Mouse (Mus musculus) liver, embryonic 13.5 days (tissue): ENCODE results near the gene Sorcs1. TPM values are rescaled to one million over a fixed set of nuclear protein-coding genes. Genes with fewer than 3 reads are reported as not detected.

Experiments used
- ATAC-seq: fragments of 200-750 bp; cut with Nextera tagmentation; 2 replicates; pipeline ENCODE4 v1.8.0; 2017; ENCODE audit warnings: low read depth, mild to moderate bottlenecking, moderate number of reproducible peaks, moderate library complexity
- DNase-seq: peaks from one replicate; pipeline ENCODE4 v3.0.0; 2022
- H3K27ac ChIP-seq: fragments of 300-500 bp; sonication (generic); 2 replicates; pipeline ENCODE4 v1.5.1; 2015; ENCODE audit warnings: moderate library complexity, mild to moderate bottlenecking, inconsistent platforms
- H3K27me3 ChIP-seq: fragments of 300-500 bp; sonication (generic); 2 replicates; pipeline ENCODE4 v1.6.1; 2015; ENCODE audit warnings: mild to moderate bottlenecking, inconsistent platforms
- H3K36me3 ChIP-seq: fragments of 300-500 bp; sonication (generic); 2 replicates; pipeline ENCODE4 v1.6.1; 2015; ENCODE audit warnings: mild to moderate bottlenecking, inconsistent platforms
- H3K4me1 ChIP-seq: fragments of 300-500 bp; sonication (generic); replicated peaks from 2 replicates; pipeline ENCODE4 v1.6.1; 2015; ENCODE audit warnings: inconsistent platforms
- H3K4me2 ChIP-seq: fragments of 300-500 bp; sonication (generic); 2 replicates; pipeline ENCODE4 v1.6.1; 2015; ENCODE audit warnings: inconsistent platforms, mild to moderate bottlenecking, moderate library complexity
- H3K4me3 ChIP-seq: fragments of 300-500 bp; sonication (generic); replicated peaks from 2 replicates; pipeline ENCODE4 v1.5.1; 2015; ENCODE audit warnings: mild to moderate bottlenecking, inconsistent platforms
- H3K9ac ChIP-seq: fragments of 300-500 bp; sonication (generic); 2 replicates; pipeline ENCODE4 v1.6.1; 2015; ENCODE audit warnings: mild to moderate bottlenecking, inconsistent platforms
- H3K9me3 ChIP-seq: fragments of 300-500 bp; sonication (generic); replicated peaks from 2 replicates; pipeline ENCODE4 v1.6.1; 2016; ENCODE audit warnings: inconsistent platforms
- WGBS: fragments of 180-500 bp; shearing (Covaris S2); methylation state at CpG from one replicate; pipeline ENCODE4 v1.1.7; 2015; ENCODE audit not compliant: insufficient replicate concordance; 5-methylcytosine and 5-hydroxymethylcytosine counted together
- polyA plus RNA-seq: library from polyadenylated mRNA; unstranded; fragments of >200 nt; fragmentation: Nextera tagmentation; extraction: Ambion mirVana; gene quantifications from 2 replicates; pipeline ENCODE4 v1.2.1, GENCODE M21; 2015

The Sorcs1 gene
- polyA plus RNA-seq, 1 experiment from 2014 or later = 0.30 TPM

DNA sequence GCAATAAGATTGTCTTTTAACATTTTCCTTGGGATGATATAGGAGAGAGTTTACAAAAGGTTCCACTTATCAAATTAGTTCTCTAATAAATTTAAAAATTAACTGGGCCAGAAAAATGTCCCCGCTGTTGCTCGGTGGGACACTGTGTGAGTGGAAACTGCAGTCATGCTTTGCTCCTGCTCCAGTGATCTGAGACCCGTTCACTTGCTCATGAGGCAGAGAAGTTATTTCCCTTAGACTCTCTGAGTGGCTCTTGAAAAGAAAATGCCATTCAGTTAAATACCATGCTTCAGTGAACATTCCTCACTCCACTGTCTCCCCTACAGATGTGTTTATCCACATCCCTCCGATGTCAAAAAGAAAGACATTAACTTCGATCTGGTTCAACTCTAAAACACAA lies 144.4 kb downstream of the Sorcs1 start:
- no peak for DNase-seq
- 70% methylated on average over 5 of the region's 5 CpGs for WGBS
- H3K4me3 ChIP-seq = no peak overlapping the region
- H3K36me3 ChIP-seq = no peaks in the 10 kb centered on the region
- no peaks in the 10 kb centered on the region for H3K4me1 ChIP-seq
- no peak overlapping the region for H3K9ac ChIP-seq
- 0 out of 2 replicates have a peak, but pooled peaks cover 1% of the 10 kb centered on the region for H3K9me3 ChIP-seq
- H3K27me3 ChIP-seq = no peaks in the 10 kb centered on the region
- no peak overlapping the region for H3K27ac ChIP-seq
- H3K4me2 ChIP-seq = no peak overlapping the region
- ATAC-seq = no peak

DNA sequence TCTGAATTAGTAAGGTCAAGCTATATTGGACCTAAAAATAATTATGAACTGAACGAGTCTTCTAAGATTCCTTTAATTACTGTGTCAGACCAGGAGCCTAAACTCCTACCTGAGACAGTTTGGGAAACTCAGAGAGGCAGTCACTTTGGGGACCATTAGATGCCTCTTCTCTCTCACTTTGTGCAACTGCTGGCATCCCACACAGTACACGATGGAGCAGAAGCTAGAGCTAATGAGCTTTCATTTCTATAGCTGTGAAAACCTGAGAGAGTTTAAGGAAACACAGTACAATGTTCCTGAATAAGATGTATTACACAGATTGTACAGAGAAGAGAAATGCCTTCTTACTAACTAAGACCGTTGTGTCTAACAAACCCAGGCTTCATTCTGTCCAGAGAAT lies 150.6 kb downstream of the Sorcs1 start:
- Histone ChIP-seq H3K4me1 (no peaks in the 10 kb centered on the region), H3K4me2 (no peak overlapping the region), H3K9ac (no peak overlapping the region), H3K4me3 (no peak overlapping the region), H3K36me3 (no peaks in the 10 kb centered on the region), H3K27ac (no peak overlapping the region), H3K27me3 (no peaks in the 10 kb centered on the region), H3K9me3 (0 out of 2 replicates have a peak, but pooled peaks cover 2% of the 10 kb centered on the region)
- 57% methylated on average over 3 of the region's 3 CpGs for WGBS
- ATAC-seq (no peak), DNase-seq (no peak)

DNA sequence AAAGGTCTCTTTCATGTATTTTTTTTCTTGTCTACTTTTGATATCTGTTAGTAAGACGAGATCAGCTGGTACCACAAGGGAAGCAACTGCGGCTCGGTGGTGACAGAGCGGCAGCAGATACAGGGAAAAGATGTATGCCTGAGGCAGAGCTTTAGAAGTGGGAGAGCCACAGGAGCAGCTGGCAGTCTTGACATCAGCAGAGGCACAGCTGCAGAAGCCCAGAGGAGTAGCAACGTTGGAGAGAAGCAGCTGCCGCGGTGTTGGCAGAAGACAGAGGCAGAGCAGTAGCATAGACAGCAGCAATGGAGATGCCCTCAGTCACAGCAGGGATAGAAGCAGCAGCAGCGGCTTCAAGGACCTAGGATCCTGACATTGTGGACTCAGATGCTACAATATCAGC lies 152.4 kb downstream of the Sorcs1 start:
- Histone ChIP-seq H3K4me3 (no peak overlapping the region), H3K9ac (no peak overlapping the region), H3K36me3 (no peaks in the 10 kb centered on the region)

DNA sequence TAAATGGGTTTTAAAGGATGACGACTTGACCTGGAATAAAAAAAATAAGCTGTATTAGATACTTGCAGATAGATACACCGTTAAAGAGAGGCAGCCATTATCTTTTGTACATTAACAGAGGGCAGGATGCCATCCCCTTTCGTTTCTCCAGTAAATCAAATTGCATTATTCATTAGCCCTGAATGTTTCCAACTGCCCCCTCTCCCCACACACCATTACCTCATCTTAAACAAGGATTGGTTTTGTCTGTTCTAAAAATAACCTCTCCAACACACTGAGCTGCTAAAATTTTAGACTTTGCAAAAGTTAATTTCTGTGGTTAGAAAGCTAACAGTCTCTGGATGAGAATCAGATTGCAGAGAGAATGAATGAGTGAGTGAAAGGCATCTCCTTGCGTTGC lies 156.5 kb downstream of the Sorcs1 start:
- Histone ChIP-seq H3K27ac (no peak overlapping the region), H3K9ac (no peak overlapping the region), H3K9me3 (no peaks in the 10 kb centered on the region), H3K4me2 (no peak overlapping the region), H3K4me1 (no peaks in the 10 kb centered on the region), H3K36me3 (no peaks in the 10 kb centered on the region), H3K27me3 (no peaks in the 10 kb centered on the region), H3K4me3 (no peak overlapping the region)
- WGBS = 61% methylated on average over 4 of the region's 4 CpGs
- DNase-seq = no peak
- no peak for ATAC-seq

More for the DNA sequence above, 152.4 kb downstream of the Sorcs1 start:
- DNase-seq (no peak), ATAC-seq (no peak)
- no peaks in the 10 kb centered on the region for H3K27me3 ChIP-seq
- no peak overlapping the region for H3K4me2 ChIP-seq
- no peak overlapping the region for H3K27ac ChIP-seq
- no peaks in the 10 kb centered on the region for H3K4me1 ChIP-seq
- 0 out of 2 replicates have a peak, but pooled peaks cover 2% of the 10 kb centered on the region for H3K9me3 ChIP-seq
- WGBS = 72% methylated on average over 8 of the region's 8 CpGs

DNA sequence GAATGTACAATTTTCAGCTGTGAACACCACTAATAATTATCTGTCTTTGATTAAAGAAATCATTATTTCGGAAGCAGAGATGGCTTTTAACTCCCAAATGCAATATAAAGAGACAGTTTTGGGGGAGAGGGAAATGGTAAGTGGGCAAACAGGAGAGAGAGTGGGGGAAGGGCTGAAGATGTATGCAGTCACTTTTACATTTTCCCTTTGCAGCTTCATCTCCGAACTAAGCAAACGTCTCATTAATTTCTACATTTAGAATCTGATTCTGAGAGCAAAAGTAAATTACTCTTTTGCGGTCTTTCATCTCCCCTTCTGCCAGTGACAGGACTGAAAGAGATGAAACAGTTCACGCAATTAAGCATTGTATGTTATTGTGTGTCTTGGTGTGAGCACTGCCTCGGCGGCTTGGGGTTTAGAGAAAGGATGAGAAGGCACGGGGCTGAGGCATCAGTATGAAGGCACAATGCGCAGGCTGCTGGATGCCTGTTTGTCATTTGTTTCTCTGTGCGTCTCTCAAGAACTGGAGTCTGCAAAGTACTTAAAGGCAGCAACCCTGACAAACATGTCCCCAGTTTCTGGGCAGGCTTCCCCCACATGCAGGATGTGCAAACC lies 163.3 kb downstream of the Sorcs1 start:
- 73% methylated on average over 10 of the region's 10 CpGs for WGBS
- no peak for ATAC-seq

DNA sequence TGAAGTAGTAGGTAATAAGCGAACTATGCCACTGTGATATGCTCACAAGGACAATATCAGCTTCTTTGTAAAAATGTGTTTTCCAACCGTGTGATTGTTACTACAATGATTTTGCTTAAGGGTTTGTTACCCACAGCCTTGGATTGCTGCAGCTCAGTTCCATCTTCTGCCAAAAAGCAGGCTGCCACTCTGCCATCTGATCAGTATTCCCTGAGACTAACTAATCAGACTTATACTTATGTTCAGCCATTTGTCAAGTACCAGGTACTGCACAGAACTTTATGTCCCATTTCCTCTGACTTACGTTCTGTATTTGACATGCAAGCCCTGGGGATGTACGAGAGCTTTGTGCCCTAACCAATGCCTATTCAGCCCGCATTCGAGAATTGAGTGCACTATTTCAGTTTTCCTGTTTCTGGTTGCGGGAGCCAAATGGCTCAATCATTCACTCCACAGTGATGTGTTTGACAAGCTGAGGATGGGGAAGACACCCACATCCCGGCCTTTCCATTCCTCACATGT lies 164.1 kb downstream of the Sorcs1 start:
- WGBS = 53% methylated on average over 8 of the region's 8 CpGs
- H3K27ac ChIP-seq = no peak overlapping the region
- no peaks in the 10 kb centered on the region for H3K4me1 ChIP-seq

More for the DNA sequence above, 163.3 kb downstream of the Sorcs1 start:
- no peak for DNase-seq
- H3K4me3 ChIP-seq = no peak overlapping the region
- no peak overlapping the region for H3K4me2 ChIP-seq
- H3K4me1 ChIP-seq = no peaks in the 10 kb centered on the region
- 0 out of 2 replicates have a peak, but pooled peaks cover 2% of the 10 kb centered on the region for H3K9me3 ChIP-seq
- no peaks in the 10 kb centered on the region for H3K36me3 ChIP-seq
- no peak overlapping the region for H3K9ac ChIP-seq
- H3K27me3 ChIP-seq = no peaks in the 10 kb centered on the region
- H3K27ac ChIP-seq = no peak overlapping the region

DNA sequence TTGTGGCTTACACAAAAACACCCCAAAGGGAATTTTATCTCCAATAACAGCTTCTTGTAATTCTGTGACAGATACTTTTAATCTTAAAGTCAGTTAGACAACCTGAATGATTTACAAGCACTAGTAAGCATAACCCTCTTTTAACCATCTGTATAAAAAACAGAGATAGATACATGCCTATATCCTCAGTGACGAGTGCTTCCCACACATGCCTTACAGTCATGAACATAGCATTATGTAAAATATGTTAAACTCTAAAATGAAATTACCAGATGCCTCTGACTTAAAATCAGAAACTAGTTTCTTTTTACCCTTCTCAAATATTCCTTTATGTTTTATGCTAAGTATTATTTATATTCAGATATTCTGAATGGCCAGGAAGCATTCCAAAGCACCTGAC lies 175.6 kb downstream of the Sorcs1 start:
- no peak for ATAC-seq
- Histone ChIP-seq H3K27me3 (no peaks in the 10 kb centered on the region), H3K4me1 (no peaks in the 10 kb centered on the region), H3K36me3 (no peaks in the 10 kb centered on the region), H3K4me2 (no peak overlapping the region), H3K9me3 (no peaks in the 10 kb centered on the region), H3K9ac (no peak overlapping the region), H3K27ac (no peak overlapping the region), H3K4me3 (no peak overlapping the region)
- WGBS = 70% methylated on average over 1 of the region's 1 CpGs
- DNase-seq = no peak

More for the DNA sequence above, 164.1 kb downstream of the Sorcs1 start:
- DNase-seq = no peak
- no peak for ATAC-seq
- Histone ChIP-seq H3K4me3 (no peak overlapping the region), H3K4me2 (no peak overlapping the region), H3K9me3 (0 out of 2 replicates have a peak, but pooled peaks cover 2% of the 10 kb centered on the region), H3K27me3 (no peaks in the 10 kb centered on the region), H3K36me3 (no peaks in the 10 kb centered on the region), H3K9ac (no peak overlapping the region)

DNA sequence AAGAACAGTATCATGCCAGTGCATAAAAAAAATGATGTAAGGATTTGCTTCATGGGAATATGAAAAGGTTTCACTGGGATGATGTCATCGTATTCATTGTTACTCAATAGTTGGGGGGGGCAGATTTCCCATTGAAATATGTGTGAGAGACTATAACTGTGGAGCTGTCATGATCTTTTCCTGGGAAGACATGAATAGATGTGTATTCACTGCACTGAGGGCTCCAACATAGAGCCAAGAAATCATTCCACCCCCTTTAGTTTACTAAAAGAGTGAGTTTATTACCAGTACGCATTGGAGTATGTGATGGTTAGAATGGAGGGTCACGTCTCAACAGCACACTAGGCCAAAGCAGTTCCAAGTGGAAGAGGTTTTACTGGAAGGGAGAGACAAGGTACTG lies 187.3 kb downstream of the Sorcs1 start:
- Histone ChIP-seq H3K4me3 (no peak overlapping the region), H3K36me3 (no peaks in the 10 kb centered on the region), H3K27me3 (no peaks in the 10 kb centered on the region), H3K27ac (no peak overlapping the region), H3K4me2 (no peak overlapping the region), H3K9me3 (no peaks in the 10 kb centered on the region), H3K4me1 (no peaks in the 10 kb centered on the region), H3K9ac (no peak overlapping the region)
- ATAC-seq (no peak), DNase-seq (no peak)
- WGBS = 71% methylated on average over 3 of the region's 3 CpGs

DNA sequence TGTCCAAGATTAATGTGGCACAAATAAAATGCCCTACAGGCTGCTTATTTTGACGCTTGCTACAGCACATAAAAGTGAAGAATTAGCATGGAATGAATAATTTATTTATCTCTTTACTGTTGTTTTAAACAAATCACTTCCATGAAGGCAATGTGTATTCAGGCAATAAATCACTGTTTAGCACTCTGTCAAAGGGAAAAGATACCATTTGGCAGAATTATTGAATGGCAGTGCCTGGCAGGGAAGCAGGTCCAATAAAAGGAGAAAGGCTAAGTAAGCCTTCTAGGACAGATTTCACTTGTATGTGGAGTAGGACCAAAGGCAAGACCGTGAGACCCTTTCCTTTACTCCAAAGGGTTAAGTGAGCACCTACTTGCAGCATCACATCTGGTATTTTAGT lies 187.7 kb downstream of the Sorcs1 start:
- Histone ChIP-seq H3K27me3 (no peaks in the 10 kb centered on the region), H3K36me3 (no peaks in the 10 kb centered on the region), H3K27ac (no peak overlapping the region), H3K4me1 (no peaks in the 10 kb centered on the region), H3K4me3 (no peak overlapping the region), H3K9me3 (no peaks in the 10 kb centered on the region), H3K9ac (no peak overlapping the region), H3K4me2 (no peak overlapping the region)
- no peak for ATAC-seq
- 44% methylated on average over 2 of the region's 2 CpGs for WGBS
- no peak for DNase-seq

DNA sequence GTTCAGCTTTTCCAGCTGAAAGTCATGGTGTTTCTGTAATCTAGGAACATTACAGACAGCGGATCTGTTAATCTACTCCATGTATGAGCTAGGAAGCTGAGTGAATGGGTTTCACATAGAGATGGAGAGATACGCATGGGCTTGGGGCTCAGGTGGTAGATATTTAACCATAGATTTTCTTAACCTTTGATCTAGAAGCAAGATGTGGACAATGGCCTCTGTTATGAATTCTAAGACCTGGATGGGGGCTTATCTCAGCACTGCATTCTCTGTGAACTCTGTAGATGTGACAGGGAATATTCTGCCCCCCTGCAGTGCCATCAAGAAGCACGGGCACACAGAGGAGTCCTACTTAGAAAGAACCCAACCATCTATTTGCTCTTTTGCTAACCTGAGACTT lies 188.7 kb downstream of the Sorcs1 start:
- WGBS = 72% methylated on average over 3 of the region's 3 CpGs
- DNase-seq (no peak), ATAC-seq (no peak)
- H3K9me3 ChIP-seq = no peaks in the 10 kb centered on the region
- H3K27me3 ChIP-seq = no peaks in the 10 kb centered on the region
- no peak overlapping the region for H3K9ac ChIP-seq
- H3K4me2 ChIP-seq = no peak overlapping the region
- H3K4me1 ChIP-seq = no peaks in the 10 kb centered on the region
- H3K4me3 ChIP-seq = no peak overlapping the region
- no peak overlapping the region for H3K27ac ChIP-seq
- no peaks in the 10 kb centered on the region for H3K36me3 ChIP-seq

DNA sequence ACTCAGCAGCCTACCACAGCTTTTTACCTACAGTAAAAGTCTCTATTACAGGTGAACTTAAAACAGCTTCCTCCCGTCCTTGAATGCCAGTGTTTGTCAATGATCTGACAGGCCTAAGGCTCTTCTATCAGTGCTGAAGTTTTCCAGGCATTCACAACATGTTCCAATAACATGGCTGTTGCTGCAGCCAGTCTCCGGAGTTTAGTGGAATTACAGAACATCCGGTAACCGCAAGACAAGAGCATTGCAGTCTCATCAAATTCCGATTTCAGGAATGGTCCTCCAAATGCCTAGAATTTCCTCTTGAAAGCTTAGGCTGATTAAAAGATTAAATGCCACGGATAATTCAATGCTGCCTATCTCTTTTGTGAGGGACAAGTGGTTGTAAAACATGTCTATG lies 190.0 kb downstream of the Sorcs1 start:
- ATAC-seq (no peak), DNase-seq (no peak)
- Histone ChIP-seq H3K27me3 (no peaks in the 10 kb centered on the region), H3K4me2 (no peak overlapping the region), H3K9me3 (no peaks in the 10 kb centered on the region), H3K4me3 (no peak overlapping the region), H3K9ac (no peak overlapping the region), H3K4me1 (no peaks in the 10 kb centered on the region), H3K36me3 (no peaks in the 10 kb centered on the region), H3K27ac (no peak overlapping the region)
- 58% methylated on average over 6 of the region's 6 CpGs for WGBS

DNA sequence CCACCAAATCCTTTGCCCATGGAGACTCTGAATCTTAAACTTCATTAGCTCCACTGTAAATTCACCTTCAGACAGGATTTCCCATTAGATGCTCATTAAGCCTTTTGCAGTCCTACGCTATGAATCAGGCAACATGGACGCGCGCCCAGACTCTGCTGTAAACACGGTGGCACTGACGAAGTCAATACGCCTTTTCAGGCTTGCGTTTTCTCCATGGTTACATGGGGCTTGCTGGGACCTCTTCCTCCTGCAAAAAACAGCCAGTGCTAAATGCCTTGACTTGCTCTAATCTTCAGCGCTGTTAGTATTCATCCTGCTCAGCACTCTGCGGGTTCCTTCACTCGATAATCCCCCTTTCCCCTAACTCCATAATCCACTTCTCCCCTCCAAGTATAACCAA lies 190.7 kb downstream of the Sorcs1 start:
- Histone ChIP-seq H3K4me3 (no peak overlapping the region), H3K4me2 (no peak overlapping the region), H3K9ac (no peak overlapping the region), H3K27ac (no peak overlapping the region), H3K27me3 (no peaks in the 10 kb centered on the region), H3K4me1 (no peaks in the 10 kb centered on the region), H3K36me3 (no peaks in the 10 kb centered on the region), H3K9me3 (no peaks in the 10 kb centered on the region)
- ATAC-seq (no peak), DNase-seq (no peak)
- WGBS = 34% methylated on average over 11 of the region's 11 CpGs
